Mouse (Mus musculus) kidney, embryonic 14.5 days (tissue): ENCODE measurements around the gene Gnb1l. TPM values are rescaled to one million over a fixed set of nuclear protein-coding genes. Genes with fewer than 3 reads are reported as not detected.
A peak's percentile ranks its signal among the peaks of the same experiment; 100 is the strongest.
"Not testable (repeated sequence)": the region's sequence is repeated elsewhere in the genome, so short reads cannot be mapped to it uniquely, and the experiment has no call there.

Experiments
- ATAC-seq: fragments of 200-750 bp; cut with Nextera tagmentation; 2 replicates; pipeline ENCODE4 v1.8.0; 2017; ENCODE audit warnings: moderate number of reproducible peaks, mild to moderate bottlenecking, moderate TSS enrichment, moderate library complexity; ENCODE audit not compliant: low FRiP score, low TSS enrichment
- H3K27ac ChIP-seq: fragments of 300-500 bp; sonication (generic); 2 replicates; pipeline ENCODE4 v1.5.1; 2014; ENCODE audit warnings: low read depth, mild to moderate bottlenecking, low read length, moderate library complexity, mixed read lengths
- H3K27me3 ChIP-seq: fragments of 300-500 bp; sonication (generic); 2 replicates; pipeline ENCODE4 v1.6.1; 2014; ENCODE audit warnings: mild to moderate bottlenecking, low read length; ENCODE audit not compliant: control insufficient read depth, insufficient read depth
- H3K36me3 ChIP-seq: fragments of 300-500 bp; sonication (generic); 2 replicates; pipeline ENCODE4 v1.6.1; 2014; ENCODE audit warnings: low read length, mixed read lengths; ENCODE audit not compliant: control insufficient read depth, insufficient read depth
- H3K4me1 ChIP-seq: fragments of 300-500 bp; sonication (generic); 2 replicates; pipeline ENCODE4 v1.6.1; 2014; ENCODE audit warnings: low read length, mixed read lengths; ENCODE audit not compliant: control insufficient read depth, insufficient read depth
- H3K4me2 ChIP-seq: fragments of 300-500 bp; sonication (generic); replicated peaks from 2 replicates; pipeline ENCODE4 v1.6.1; 2014; ENCODE audit warnings: low read depth, mild to moderate bottlenecking, low read length
- H3K4me3 ChIP-seq: fragments of 300-500 bp; sonication (generic); 2 replicates; pipeline ENCODE4 v1.5.1; 2014; ENCODE audit warnings: mild to moderate bottlenecking, low read length
- H3K9ac ChIP-seq: fragments of 300-500 bp; sonication (generic); 2 replicates; pipeline ENCODE4 v1.6.1; 2014; ENCODE audit warnings: low read depth, mild to moderate bottlenecking, low read length, moderate library complexity
- H3K9me3 ChIP-seq: fragments of 300-500 bp; sonication (generic); 2 replicates; pipeline ENCODE4 v1.6.1; 2016; ENCODE audit warnings: low read length; ENCODE audit not compliant: control insufficient read depth
- WGBS: fragments of 180-500 bp; shearing (Covaris S2); extraction: QIAGEN DNeasy Blood & Tissue Kit; methylation state at CpG from one replicate; pipeline ENCODE4 v1.1.7; 2014; 5-methylcytosine and 5-hydroxymethylcytosine counted together
- polyA plus RNA-seq: library from polyadenylated mRNA; unstranded; fragments of >200 nt; fragmentation: Nextera tagmentation; extraction: Ambion mirVana; gene quantifications from 2 replicates; pipeline ENCODE4 v1.2.1, GENCODE M21; 2014

Gnb1l gene
- polyA plus RNA-seq, 1 experiment from 2014 or later: 18.0 TPM

GRCm38 (mm10) chr16:18507200-18507549 lies 8.7 kb downstream of the Gnb1l start:
- no peak overlapping the region for H3K4me2 ChIP-seq
- ATAC-seq: peak; percentile 54; the same call in 1 of the 2 replicates
- no peaks in the 10 kb centered on the region for H3K9me3 ChIP-seq
- H3K4me3 ChIP-seq: no peak overlapping the region
- H3K36me3 ChIP-seq: peaks cover 4% of the 10 kb centered on the region
- no peak overlapping the region for H3K9ac ChIP-seq
- H3K27ac ChIP-seq: no peak overlapping the region
- no peaks in the 10 kb centered on the region for H3K27me3 ChIP-seq
- WGBS: 18% methylated on average over 1 of the region's 1 CpGs
- H3K4me1 ChIP-seq: 0 out of 2 replicates have a peak, but pooled peaks cover 7% of the 10 kb centered on the region

GRCm38 (mm10) chr16:18511741-18512140 lies 13.2 kb downstream of the Gnb1l start:
- Histone ChIP-seq H3K4me1 (0 out of 2 replicates have a peak, but pooled peaks cover 4% of the 10 kb centered on the region), H3K9ac (no peak overlapping the region), H3K27ac (no peak overlapping the region), H3K9me3 (no peaks in the 10 kb centered on the region), H3K4me2 (no peak overlapping the region), H3K27me3 (no peaks in the 10 kb centered on the region), H3K4me3 (no peak overlapping the region), H3K36me3 (no peaks in the 10 kb centered on the region)
- ATAC-seq: no peak
- 65% methylated on average over 5 of the region's 5 CpGs for WGBS

DNA sequence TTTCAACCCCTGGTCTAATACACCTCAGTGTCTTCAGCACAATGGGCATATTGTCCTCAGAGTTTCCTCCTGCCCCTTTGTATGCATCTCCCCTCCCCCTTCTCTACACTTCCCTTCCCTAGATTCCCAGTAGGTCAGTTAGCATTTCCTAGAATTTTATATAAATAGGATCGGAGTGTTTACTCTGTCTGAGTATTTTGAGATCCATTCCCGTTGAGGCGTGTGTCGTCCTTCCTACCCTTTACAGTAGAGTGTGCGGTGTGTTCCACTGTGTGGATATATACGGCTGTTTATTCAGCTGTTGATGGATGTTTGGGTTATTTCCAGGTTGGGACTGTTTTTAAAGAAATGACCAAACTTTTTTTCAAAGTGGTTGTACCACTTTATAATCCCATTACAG lies 15.0 kb downstream of the Gnb1l start:
- 58% methylated on average over 6 of the region's 6 CpGs for WGBS
- 0 out of 2 replicates have a peak, but pooled peaks cover 3% of the 10 kb centered on the region for H3K4me1 ChIP-seq
- no peak for ATAC-seq

DNA sequence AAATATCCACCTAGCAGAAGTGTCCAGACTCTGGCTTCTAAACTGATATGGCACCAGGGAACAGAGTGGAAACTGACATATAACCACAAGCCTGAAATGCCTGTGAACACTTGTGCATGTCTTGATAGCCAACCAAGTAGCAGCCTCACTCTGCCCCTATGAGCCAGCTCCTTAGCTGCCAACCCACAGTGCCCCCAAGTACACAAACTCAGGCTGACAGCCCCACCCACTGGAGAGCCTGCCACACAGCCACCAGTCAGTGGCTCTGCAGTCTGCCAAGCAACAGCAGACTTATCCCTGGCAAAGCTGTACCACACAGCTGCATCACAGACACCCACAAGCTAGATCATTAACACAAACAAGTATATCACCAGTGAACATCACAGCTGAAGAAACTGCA lies 19.6 kb downstream of the Gnb1l start:
- Histone ChIP-seq H3K27me3 (no peaks in the 10 kb centered on the region), H3K4me2 (no peak overlapping the region), H3K4me3 (no peak overlapping the region), H3K36me3 (no peaks in the 10 kb centered on the region), H3K9me3 (no peaks in the 10 kb centered on the region), H3K27ac (no peak overlapping the region), H3K4me1 (no peaks in the 10 kb centered on the region), H3K9ac (no peak overlapping the region)
- ATAC-seq: no peak

More for the DNA sequence above, 15.0 kb downstream of the Gnb1l start:
- no peak overlapping the region for H3K4me3 ChIP-seq
- H3K4me2 ChIP-seq: no peak overlapping the region
- H3K27ac ChIP-seq: no peak overlapping the region
- H3K9me3 ChIP-seq: no peaks in the 10 kb centered on the region
- H3K36me3 ChIP-seq: no peaks in the 10 kb centered on the region
- no peak overlapping the region for H3K9ac ChIP-seq
- no peaks in the 10 kb centered on the region for H3K27me3 ChIP-seq

- no peak overlapping the region for H3K9ac ChIP-seq
- H3K9me3 ChIP-seq: no peaks in the 10 kb centered on the region
- no peak for ATAC-seq
- H3K4me1 ChIP-seq: no peaks in the 10 kb centered on the region
- no peaks in the 10 kb centered on the region for H3K36me3 ChIP-seq
- H3K4me3 ChIP-seq: no peak overlapping the region
- no peaks in the 10 kb centered on the region for H3K27me3 ChIP-seq
- H3K27ac ChIP-seq: no peak overlapping the region
- WGBS: 94% methylated on average over 8 of the region's 8 CpGs
- no peak overlapping the region for H3K4me2 ChIP-seq
These were observed 25.2 kb downstream of the Gnb1l start for GRCm38 (mm10) chr16:18523563-18524245.

GRCm38 (mm10) chr16:18528656-18529055 lies 30.1 kb downstream of the Gnb1l start:
- H3K4me1 ChIP-seq: no peaks in the 10 kb centered on the region
- no peak overlapping the region for H3K4me2 ChIP-seq
- H3K4me3 ChIP-seq: no peak overlapping the region
- peaks cover 5% of the 10 kb centered on the region for H3K9me3 ChIP-seq
- H3K27me3 ChIP-seq: no peaks in the 10 kb centered on the region
- H3K36me3 ChIP-seq: no peaks in the 10 kb centered on the region
- H3K9ac ChIP-seq: no peak overlapping the region
- 82% methylated on average over 5 of the region's 5 CpGs for WGBS
- ATAC-seq: no peak
- H3K27ac ChIP-seq: no peak overlapping the region

DNA sequence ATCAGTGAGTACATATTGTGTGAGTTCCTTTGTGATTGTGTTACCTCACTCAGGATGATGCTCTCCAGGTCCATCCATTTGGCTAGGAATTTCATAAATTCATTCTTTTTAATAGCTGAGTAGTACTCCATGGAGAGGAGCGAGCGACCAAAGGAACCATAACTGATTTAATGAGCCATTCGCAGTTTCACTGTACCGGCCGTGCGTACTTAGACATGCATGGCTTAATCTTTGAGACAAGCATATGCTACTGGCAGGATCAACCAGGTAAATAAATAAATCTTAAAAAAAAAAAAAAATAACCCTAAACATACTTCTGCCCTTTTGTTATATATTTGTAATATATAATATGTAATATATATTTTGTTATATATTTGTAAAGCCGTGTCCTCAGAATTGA lies 34.5 kb downstream of the Gnb1l start:
- H3K36me3 ChIP-seq, H3K4me2 ChIP-seq, H3K27ac ChIP-seq, H3K4me3 ChIP-seq, H3K9ac ChIP-seq, H3K9me3 ChIP-seq, H3K27me3 ChIP-seq, H3K4me1 ChIP-seq: not testable (repeated sequence)
- peak; percentile 100 for ATAC-seq
- WGBS: 89% methylated on average over 7 of the region's 7 CpGs

GRCm38 (mm10) chr16:18537407-18537990 lies 39.0 kb downstream of the Gnb1l start:
- H3K9me3 ChIP-seq: no peaks in the 10 kb centered on the region
- no peak overlapping the region for H3K4me2 ChIP-seq
- H3K4me3 ChIP-seq: no peak overlapping the region
- 97% methylated on average over 3 of the region's 3 CpGs for WGBS
- no peaks in the 10 kb centered on the region for H3K27me3 ChIP-seq
- H3K9ac ChIP-seq: no peak overlapping the region
- no peaks in the 10 kb centered on the region for H3K4me1 ChIP-seq
- no peaks in the 10 kb centered on the region for H3K36me3 ChIP-seq
- ATAC-seq: no peak
- H3K27ac ChIP-seq: no peak overlapping the region

- WGBS: 53% methylated on average over 6 of the region's 6 CpGs
- H3K27me3 ChIP-seq: no peaks in the 10 kb centered on the region
- H3K36me3 ChIP-seq: no peaks in the 10 kb centered on the region
- H3K9ac ChIP-seq: no peak overlapping the region
- H3K9me3 ChIP-seq: no peaks in the 10 kb centered on the region
- no peaks in the 10 kb centered on the region; the same call in 1 of the 2 replicates for H3K4me1 ChIP-seq
- H3K4me3 ChIP-seq: no peak overlapping the region
- no peak for ATAC-seq
- no peak overlapping the region for H3K4me2 ChIP-seq
- H3K27ac ChIP-seq: no peak overlapping the region
These were observed 40.8 kb downstream of the Gnb1l start for GRCm38 (mm10) chr16:18539281-18539680.
